Mouse (Mus musculus): Measurements from ENCODE around the gene Lsm10. TPM values are rescaled to one million over a fixed set of nuclear protein-coding genes. Genes with fewer than 3 reads are reported as not detected.

Lsm10 gene
- polyA plus RNA-seq, 1 experiment from 2014 or later, result 56.0 TPM

DNA sequence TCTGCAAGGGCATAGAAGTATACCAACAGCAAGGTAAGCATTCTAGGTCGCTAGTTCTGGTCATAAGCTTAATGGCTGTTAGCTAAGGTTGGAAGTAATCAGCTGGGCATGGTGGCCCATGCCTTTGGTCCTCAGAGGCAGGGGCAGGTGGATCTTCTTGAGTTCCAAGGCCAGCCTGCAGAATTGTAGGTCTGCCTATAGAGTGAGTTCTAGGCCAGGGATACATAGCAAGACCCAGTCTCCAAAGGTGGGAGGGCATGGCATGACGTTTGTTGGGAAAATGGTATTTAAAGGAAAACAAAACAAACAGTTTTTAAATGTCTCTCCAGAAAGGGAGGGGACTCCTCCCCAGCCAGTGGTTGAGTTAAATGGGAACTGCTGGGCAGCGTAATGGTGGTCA, 4.3 kb downstream of the Lsm10 start:
- H3K4me3 ChIP-seq, result no peak overlapping the region
- 89% methylated on average over 3 of the region's 3 CpGs for WGBS
- no peaks in the 10 kb centered on the region for H3K27me3 ChIP-seq
- H3K27ac ChIP-seq, result no peak overlapping the region
- H3K36me3 ChIP-seq (ENCODE audit: poor library complexity, severe bottlenecking), result peaks cover 17% of the 10 kb centered on the region; the same call in 1 of the 2 replicates
- no peaks in the 10 kb centered on the region for H3K9me3 ChIP-seq (replicated peaks)
- no peak overlapping the region for H3K4me2 ChIP-seq
- no peak overlapping the region for H3K9ac ChIP-seq
- peaks cover 50% of the 10 kb centered on the region for H3K4me1 ChIP-seq
- ATAC-seq, result no peak

DNA sequence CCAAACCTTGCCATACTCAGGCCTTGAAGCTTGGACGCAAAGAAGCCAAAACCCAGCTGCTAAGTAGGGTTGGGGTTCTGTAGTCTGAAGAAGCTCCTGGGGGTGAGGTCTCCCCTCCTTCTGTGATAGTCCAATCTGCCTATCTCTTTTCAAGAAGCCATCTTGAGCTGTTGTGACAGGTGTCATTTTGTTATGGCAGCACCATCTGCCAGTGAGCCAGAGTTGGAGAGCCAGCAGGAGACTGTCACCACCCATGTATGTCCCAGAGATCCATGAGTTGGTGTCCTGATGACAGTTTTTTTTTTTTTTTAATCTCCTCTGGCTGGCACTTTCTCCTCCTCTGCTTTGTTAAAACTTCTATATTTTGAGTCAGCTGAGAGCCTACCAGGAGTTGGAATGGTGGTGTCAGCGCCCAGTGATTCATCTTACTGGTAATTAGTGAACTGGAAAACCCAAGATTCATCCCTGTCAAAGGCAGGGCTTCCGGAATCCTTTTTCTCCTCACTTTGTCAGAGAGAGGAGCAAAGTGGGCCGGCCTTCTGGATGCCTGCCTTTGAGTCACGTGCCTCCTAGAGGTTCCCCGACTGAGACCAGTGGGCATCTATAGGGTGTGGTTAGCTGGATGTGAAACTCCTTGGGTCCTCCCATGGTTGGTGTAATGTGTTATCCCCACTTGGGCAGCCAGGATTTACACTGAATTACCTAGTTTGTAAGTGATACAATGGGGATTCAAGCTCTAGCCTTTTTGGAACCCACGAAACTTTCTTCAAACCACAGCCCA, 5.8 kb downstream of the Lsm10 start:
- H3K4me1 ChIP-seq, result peaks cover 50% of the 10 kb centered on the region
- peak overlapping the region; percentile 93; the same call in 1 of the 2 replicates for H3K4me3 ChIP-seq
- peaks cover 17% of the 10 kb centered on the region; the same call in 1 of the 2 replicates for H3K36me3 ChIP-seq (ENCODE audit: poor library complexity, severe bottlenecking)
- no peaks in the 10 kb centered on the region for H3K9me3 ChIP-seq (replicated peaks)
- H3K9ac ChIP-seq, result no peak overlapping the region
- peak overlapping the region; percentile 97 for H3K4me2 ChIP-seq
- H3K27me3 ChIP-seq, result no peaks in the 10 kb centered on the region
- H3K27ac ChIP-seq, result peak overlapping the region; percentile 88
- no peak for ATAC-seq
- 39% methylated on average over 7 of the region's 7 CpGs for WGBS

DNA sequence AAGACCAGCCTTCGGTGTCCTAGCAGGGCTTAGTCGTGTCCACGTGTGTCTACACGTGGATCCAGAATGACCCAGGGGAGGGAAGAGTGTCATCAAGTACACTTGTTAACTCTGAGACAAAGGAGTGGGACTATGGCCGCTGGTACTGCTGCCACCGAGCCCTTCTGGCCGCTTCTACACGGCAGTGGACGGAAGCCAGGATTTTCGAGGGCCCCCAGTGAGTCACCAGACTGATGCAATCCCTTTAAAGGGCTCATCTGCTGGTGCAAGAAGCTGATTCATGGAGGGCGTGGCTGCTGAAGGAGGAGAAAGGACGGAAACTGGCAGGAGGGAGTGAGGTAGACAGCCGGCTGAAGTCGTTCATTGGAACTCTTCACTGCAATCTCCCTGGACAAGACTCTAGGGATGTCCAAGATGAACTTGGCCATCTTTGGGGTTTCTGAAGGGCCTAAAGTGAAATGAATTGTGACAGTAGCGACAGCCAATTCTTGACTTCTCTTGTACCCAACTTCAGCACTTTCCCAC, 6.7 kb downstream of the Lsm10 start:
- peak overlapping the region; percentile 60 for H3K9ac ChIP-seq
- H3K4me2 ChIP-seq, result peak overlapping the region; percentile 97
- no peaks in the 10 kb centered on the region for H3K9me3 ChIP-seq (replicated peaks)
- no peaks in the 10 kb centered on the region for H3K27me3 ChIP-seq
- H3K36me3 ChIP-seq (ENCODE audit: poor library complexity, severe bottlenecking), result peaks cover 13% of the 10 kb centered on the region; the same call in 1 of the 2 replicates
- WGBS, result under 1% methylated on average over 15 of the region's 15 CpGs
- peaks cover 54% of the 10 kb centered on the region for H3K4me1 ChIP-seq
- peak overlapping the region; percentile 88 for H3K27ac ChIP-seq
- peak; percentile 25 for ATAC-seq
- H3K4me3 ChIP-seq, result peak overlapping the region; percentile 93

DNA sequence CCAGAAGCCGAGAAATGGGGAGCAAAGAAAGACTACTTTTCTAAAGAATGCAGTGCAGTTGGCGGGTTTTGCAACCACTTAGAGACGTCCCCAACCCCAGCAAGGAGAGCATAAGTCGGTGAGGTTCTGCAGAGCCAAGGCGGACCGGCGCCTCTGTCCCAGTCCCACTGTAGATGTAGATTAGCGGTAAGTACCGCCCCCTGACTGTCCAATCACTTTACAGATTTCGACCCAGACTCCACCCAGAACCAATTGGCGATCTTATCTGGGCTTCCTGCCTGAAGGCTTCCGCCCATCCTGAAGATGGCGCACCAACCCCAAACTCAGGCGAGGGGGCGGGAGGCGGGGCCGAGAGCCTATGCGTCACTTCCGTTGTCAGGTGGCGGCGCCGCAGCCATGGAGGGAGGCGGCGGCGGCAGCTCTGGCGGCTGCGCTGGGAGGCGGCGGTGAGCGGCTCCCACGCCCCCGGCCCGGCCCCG, 7.2 kb downstream of the Lsm10 start, which contains the start of gene Stk40:
Gene Stk40 (plus strand): TSS at position 368 of the 479 bp plus-strand sequence.
- H3K4me2 ChIP-seq, result peak within 1 kb of the TSS; percentile 97

DNA sequence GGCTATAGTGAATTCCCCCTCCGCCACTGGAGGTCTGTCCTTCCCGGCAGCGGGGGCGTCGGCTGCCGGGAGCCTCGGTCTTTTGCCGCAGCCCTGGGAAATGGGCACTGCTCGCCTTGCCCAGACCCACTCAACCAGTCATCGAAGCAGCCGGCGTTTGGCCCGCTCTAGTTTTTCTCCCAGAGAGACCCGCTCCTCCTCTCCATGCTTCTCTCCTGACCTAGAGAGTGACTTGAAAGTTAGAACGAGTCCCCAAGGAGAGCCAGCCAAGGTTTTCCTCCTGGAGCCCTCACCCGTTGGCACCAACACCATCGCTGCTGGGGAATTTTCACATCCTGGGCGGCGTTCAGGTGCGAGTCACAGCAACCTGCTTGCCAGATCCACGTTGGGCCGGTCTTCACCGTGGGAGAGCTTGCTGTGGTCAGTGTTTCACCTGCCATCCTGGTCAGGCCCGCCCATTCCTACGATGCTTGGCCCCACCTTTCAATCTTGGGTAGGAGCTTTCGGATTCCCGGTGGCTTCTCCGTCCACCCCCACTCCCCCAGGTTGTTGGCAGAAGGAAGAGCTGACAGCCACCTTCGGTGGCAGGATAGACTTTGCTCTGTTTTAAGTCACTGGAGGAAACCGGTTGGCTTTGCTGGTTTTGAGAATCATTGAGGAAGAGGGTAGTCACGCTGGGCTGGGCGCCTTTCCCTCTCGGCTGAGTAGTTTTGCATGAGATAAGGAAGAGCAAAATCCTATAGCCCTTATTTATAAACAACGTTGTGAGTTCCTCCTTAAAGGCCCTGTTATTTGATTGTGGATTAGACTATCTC, 8.0 kb downstream of the Lsm10 start:
- Histone ChIP-seq H3K4me2 (peak overlapping the region; percentile 97), H3K9me3 (replicated peaks) (no peaks in the 10 kb centered on the region), H3K4me1 (peaks cover 64% of the 10 kb centered on the region), H3K36me3 (ENCODE audit: poor library complexity, severe bottlenecking) (no peaks in the 10 kb centered on the region), H3K27ac (peak overlapping the region; percentile 44; the same call in 1 of the 2 replicates), H3K4me3 (peak overlapping the region; percentile 93), H3K27me3 (no peaks in the 10 kb centered on the region), H3K9ac (peak overlapping the region; percentile 87)
- ATAC-seq, result peak; percentile 30
- 3% methylated on average over 34 of the region's 34 CpGs for WGBS

More for the DNA sequence above, 7.2 kb downstream of the Lsm10 start, which contains the start of gene Stk40:
- H3K4me1 ChIP-seq, result peaks cover 59% of the 10 kb centered on the region
- peaks cover 8% of the 10 kb centered on the region; the same call in 1 of the 2 replicates for H3K36me3 ChIP-seq (ENCODE audit: poor library complexity, severe bottlenecking)
- H3K4me3 ChIP-seq, result peak within 1 kb of the TSS; percentile 93
- peak; percentile 98 for ATAC-seq
- peak within 1 kb of the TSS; percentile 87 for H3K9ac ChIP-seq
- WGBS, result 0% methylated on average over 25 of the region's 34 CpGs
- no peaks in the 10 kb centered on the region for H3K9me3 ChIP-seq (replicated peaks)
- no peaks in the 10 kb centered on the region for H3K27me3 ChIP-seq
- H3K27ac ChIP-seq, result peak within 1 kb of the TSS; percentile 88

DNA sequence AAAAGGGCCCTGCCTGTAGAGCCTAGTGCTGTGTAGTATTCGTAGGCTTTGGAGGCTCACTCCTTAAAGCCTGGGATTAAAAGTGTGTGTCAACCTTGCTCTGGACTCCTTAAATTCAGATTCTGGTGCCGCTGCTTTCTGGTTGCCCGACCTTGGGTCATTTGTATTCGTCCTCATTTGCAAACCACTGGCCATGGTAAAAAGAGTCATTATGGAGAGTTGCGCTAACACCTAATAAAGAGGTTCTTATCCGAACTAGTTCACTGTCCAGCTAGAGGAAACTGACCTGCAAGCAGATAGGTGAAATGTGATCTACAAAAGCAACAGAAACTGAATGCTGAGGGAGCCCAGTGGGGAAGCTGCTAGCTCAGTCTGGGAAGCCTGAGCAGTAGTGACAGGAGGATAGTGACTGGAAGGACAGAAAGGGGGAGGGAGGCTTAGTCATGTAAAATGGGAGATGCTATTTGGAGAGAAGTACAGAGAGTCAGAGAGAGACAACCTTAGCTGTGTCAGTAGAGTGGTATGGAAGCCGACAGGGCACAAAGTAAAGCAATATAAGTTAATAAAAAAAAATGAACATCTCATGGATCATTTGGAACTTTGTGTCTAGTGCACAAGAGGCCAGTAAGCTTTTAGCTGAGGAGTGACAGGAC, 8.8 kb downstream of the Lsm10 start:
- Histone ChIP-seq H3K27ac (no peak overlapping the region), H3K4me2 (peak overlapping the region; percentile 97), H3K4me3 (peak overlapping the region; percentile 93), H3K9me3 (replicated peaks) (no peaks in the 10 kb centered on the region), H3K9ac (peak overlapping the region; percentile 87), H3K4me1 (peaks cover 67% of the 10 kb centered on the region), H3K36me3 (ENCODE audit: poor library complexity, severe bottlenecking) (no peaks in the 10 kb centered on the region), H3K27me3 (no peaks in the 10 kb centered on the region)
- WGBS, result 51% methylated on average over 7 of the region's 7 CpGs
- no peak for ATAC-seq

DNA sequence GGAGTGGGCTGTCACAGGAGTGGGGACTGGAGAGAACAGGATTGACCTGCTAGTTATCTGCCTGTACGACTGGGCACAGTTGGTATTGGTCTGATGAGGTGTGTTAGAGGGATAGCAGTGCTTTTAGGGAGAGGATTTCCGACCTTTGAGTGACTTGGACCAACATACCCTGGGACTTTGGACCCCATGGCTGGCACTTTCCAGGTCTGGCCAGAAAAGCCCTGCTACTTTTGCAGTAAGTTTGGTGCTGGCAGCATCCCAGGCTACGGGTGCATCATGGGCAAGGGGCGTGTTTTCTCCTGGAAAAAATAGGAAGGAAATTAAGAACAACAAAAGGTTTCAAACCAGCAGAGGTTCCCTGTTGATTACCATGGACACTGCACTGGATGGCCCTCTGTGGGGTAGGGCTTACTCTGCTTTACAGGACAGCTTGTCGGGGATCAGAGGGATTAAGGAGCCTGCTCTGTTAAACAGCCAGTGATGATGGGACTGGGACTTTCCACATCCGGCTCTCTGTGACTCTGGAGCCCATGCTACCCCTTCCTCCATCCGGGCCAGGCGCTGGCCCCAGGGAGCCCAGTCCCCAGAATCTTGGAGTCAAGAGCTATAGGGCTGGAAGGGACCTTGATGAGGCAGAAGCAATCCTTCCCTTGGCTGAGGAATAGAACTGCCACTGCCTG, 11.8 kb downstream of the Lsm10 start:
- peak overlapping the region; percentile 37; the same call in 1 of the 2 replicates for H3K9ac ChIP-seq
- no peaks in the 10 kb centered on the region for H3K36me3 ChIP-seq (ENCODE audit: poor library complexity, severe bottlenecking)
- H3K9me3 ChIP-seq (replicated peaks), result no peaks in the 10 kb centered on the region
- H3K27me3 ChIP-seq, result no peaks in the 10 kb centered on the region
- ATAC-seq, result no peak
- H3K4me2 ChIP-seq, result no peak overlapping the region
- H3K27ac ChIP-seq, result no peak overlapping the region
- H3K4me1 ChIP-seq, result peaks cover 55% of the 10 kb centered on the region
- WGBS, result 25% methylated on average over 8 of the region's 8 CpGs
- H3K4me3 ChIP-seq, result no peak overlapping the region

DNA sequence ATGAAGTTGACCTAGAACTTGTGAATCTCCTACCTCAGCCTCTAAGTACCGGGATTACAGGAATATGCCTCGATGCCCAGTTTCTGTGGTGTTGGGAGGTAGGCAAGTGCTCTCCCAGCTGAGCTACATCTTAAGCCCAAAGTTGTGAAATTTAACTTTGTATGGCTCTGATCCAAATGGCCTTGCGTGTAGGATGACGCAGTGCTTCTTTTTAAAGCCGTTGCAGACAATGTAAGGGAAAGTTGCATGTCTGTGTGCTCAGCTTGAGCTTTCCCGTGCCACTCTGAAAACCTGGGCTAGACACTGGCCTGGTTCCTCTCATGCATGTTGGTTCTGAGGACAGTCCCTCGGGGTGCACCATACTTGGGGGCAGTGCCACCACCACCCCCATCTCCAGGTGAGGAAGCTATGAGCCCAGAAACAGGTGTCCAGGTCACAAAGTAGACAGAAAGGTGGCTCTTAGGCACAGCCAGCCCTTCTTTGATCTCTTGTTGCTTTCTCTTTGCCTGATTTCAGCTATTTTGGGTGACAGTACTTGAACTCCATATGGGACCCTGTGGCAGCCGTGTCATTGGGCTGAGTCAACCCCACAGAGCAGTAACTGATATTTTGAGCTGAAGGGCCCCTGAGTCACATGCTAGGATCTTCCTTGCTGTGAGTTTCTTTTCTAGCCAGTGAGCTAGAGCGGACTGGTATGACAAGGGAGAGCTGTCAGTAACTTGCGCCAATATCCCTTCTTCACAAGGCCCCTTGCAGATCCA, 13.4 kb downstream of the Lsm10 start:
- 83% methylated on average over 10 of the region's 10 CpGs for WGBS
- no peaks in the 10 kb centered on the region for H3K27me3 ChIP-seq
- peak overlapping the region; percentile 27 for H3K9ac ChIP-seq
- no peaks in the 10 kb centered on the region for H3K36me3 ChIP-seq (ENCODE audit: poor library complexity, severe bottlenecking)
- H3K4me3 ChIP-seq, result no peak overlapping the region
- no peak for ATAC-seq
- peaks cover 53% of the 10 kb centered on the region for H3K4me1 ChIP-seq
- H3K9me3 ChIP-seq (replicated peaks), result no peaks in the 10 kb centered on the region
- H3K27ac ChIP-seq, result peak overlapping the region; percentile 49
- no peak overlapping the region for H3K4me2 ChIP-seq

DNA sequence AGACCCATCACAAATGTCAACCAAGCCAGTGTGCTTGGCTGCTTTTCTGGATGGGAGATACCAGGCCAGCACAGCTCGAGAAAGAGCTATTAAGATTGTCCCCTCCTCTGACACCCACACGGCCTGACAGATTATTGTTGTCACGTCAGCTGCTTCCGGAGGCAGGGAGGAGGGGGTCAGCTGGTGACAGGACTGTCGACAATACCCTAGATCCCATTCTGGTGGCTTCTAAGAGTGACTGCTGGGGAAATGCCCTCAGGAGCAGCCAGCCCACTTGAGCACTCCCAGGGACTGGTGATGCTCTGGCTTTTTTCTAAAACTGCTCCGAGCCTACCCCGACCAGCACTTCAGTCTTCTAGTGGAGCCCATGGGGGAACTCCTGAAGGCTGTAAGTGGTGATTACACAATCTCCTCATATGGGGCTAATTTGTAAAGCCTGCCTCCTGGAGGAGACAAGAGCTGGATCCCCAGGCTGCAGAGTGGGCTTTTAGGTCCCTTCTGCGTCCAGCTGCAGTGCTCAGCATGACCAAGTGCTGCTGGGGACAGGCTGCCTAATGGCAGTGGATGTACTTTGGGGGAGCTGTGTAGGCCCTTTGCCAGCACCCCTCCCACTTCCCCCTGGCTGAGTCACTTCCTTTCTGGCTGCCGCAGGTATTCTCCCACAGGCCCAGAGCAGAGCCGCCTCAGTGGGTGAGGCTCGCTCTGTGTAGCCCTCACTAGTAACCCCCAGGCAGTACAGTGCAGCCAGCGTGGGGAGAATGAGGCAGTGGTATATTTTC, 14.1 kb downstream of the Lsm10 start:
- H3K9me3 ChIP-seq (replicated peaks), result no peaks in the 10 kb centered on the region
- H3K27ac ChIP-seq, result peak overlapping the region; percentile 49
- H3K27me3 ChIP-seq, result no peaks in the 10 kb centered on the region
- WGBS, result 16% methylated on average over 12 of the region's 12 CpGs
- H3K4me1 ChIP-seq, result peaks cover 47% of the 10 kb centered on the region
- peak; percentile 45 for ATAC-seq
- H3K4me3 ChIP-seq, result no peak overlapping the region
- H3K4me2 ChIP-seq, result peak overlapping the region; percentile 24
- H3K9ac ChIP-seq, result peak overlapping the region; percentile 27
- H3K36me3 ChIP-seq (ENCODE audit: poor library complexity, severe bottlenecking), result no peaks in the 10 kb centered on the region

DNA sequence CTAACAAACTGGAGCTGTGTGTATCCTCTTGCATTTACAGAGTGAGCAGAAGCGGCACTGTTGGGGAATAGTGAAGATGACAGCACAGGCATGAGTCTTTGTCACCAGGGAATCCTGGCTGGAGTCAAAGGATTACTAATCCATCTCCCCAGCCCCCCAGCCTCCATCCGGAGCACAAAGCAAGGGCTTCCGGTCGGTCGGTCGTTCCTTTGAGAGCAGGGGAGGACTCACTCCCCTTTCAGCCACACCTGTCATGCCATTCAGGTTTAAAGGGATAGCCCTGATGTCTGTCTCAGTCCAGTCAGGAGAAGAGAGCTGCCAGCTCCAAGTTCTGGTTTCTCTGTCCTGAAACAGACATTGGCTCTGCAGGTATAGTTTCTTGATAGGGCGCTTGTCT, 14.7 kb downstream of the Lsm10 start:
- Histone ChIP-seq H3K27ac (peak overlapping the region; percentile 49), H3K36me3 (ENCODE audit: poor library complexity, severe bottlenecking) (no peaks in the 10 kb centered on the region), H3K4me1 (peaks cover 44% of the 10 kb centered on the region), H3K9me3 (replicated peaks) (no peaks in the 10 kb centered on the region), H3K4me2 (peak overlapping the region; percentile 24), H3K4me3 (no peak overlapping the region), H3K9ac (peak overlapping the region; percentile 27), H3K27me3 (no peaks in the 10 kb centered on the region)
- no peak for ATAC-seq
- WGBS, result 23% methylated on average over 7 of the region's 7 CpGs

Measured in forebrain, embryonic 13.5 days (tissue).